Mouse (Mus musculus): ENCODE results near the gene Hoxd11. TPM values are rescaled to one million over a fixed set of nuclear protein-coding genes. Genes with fewer than 3 reads are reported as not detected.

Gene Hoxd11
- polyA plus RNA-seq, 1 experiment from 2014 or later, result 0.90 TPM

DNA sequence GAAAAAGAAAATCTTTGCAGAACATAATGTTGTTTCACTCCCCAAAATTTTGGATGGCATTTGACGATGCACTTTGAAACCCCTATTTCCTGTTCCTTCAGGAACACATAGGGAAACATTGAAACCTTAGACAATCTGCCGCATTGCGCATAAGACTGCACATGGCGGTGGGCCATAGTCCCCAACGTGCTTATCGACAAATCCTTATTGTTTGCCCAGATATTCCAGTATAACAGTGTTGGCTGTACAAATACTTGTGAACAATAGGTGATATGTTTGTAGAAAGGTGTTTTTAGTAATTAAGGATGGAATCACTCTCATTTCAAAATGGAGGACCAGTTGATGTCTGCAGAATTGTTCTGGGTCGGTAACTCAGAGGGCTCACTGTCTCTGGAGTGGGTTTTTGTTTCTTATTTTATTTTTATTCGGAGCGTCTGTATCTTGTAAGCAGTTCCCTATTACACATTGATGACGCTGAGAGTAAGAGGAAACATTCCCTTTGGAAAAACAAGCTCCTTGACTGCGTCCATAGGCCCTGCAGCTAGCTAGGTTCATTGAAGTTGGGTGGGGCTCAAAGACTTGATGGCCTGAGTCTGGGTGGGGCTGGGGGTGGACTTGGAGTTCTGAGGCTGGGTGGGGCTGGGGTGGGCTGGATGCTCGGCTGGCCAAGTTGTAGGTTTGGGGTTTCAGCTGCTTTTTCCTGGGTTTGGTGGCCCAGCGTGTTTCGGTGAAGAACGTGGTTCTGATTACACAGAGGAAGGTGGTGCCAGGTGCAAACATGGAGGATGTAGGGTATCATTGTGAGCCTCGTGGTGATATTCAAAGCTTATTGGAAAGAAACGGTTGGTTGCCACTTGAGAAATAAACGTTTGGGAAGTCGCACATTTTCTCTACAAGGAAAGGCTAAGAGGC lies 34.1 kb downstream of the Hoxd11 start:
- no peak overlapping the region for H3K9ac ChIP-seq
- WGBS, result 16% methylated on average over 19 of the region's 19 CpGs
- no peak for ATAC-seq (ENCODE audit: insufficient read depth, low FRiP score, low read depth)
- no peaks in the 10 kb centered on the region for H3K9me3 ChIP-seq
- no peaks in the 10 kb centered on the region for H3K36me3 ChIP-seq
- H3K4me2 ChIP-seq, result no peak overlapping the region
- peaks cover 93% of the 10 kb centered on the region for H3K27me3 ChIP-seq (replicated peaks)
- H3K27ac ChIP-seq, result no peak overlapping the region
- H3K4me3 ChIP-seq (replicated peaks), result no peak overlapping the region
- H3K4me1 ChIP-seq, result peaks cover 9% of the 10 kb centered on the region

DNA sequence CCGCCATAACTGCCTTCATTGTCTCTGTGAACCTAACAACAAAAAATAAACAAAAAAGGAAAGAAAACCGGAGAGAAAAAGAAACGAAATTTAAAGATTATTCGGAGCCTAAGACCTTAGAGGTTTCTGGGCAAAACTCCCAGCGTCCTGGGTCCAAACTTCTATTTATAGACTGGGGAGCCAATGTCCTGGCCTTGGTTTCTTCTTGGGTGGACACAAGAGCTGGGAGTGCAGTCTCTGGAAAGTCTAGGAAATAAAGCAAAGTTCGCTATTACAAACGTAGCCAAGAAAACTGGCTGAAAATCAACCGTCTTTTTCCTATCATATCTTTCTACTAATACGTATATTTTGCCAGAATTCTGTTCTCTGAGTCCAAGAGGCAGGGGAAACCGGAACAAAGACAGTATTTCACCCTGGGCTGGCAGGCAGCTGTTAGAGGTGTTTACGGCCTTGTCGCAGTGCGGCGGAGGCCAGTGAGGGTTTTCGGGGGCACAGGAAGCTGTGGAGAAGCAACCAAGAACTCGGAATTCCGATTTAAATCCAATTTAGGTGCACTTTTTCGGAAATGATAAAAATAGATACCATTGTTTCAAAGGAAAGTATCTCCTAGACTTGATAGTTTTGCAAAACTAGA lies 34.9 kb downstream of the Hoxd11 start:
- Histone ChIP-seq H3K36me3 (no peaks in the 10 kb centered on the region), H3K4me1 (peaks cover 9% of the 10 kb centered on the region), H3K27me3 (replicated peaks) (peaks cover 90% of the 10 kb centered on the region), H3K9ac (no peak overlapping the region), H3K27ac (no peak overlapping the region; the same call in 1 of the 2 replicates), H3K4me2 (no peak overlapping the region), H3K4me3 (replicated peaks) (no peak overlapping the region), H3K9me3 (no peaks in the 10 kb centered on the region)
- WGBS, result 12% methylated on average over 18 of the region's 18 CpGs
- no peak for ATAC-seq (ENCODE audit: insufficient read depth, low FRiP score, low read depth)

GRCm38 (mm10) chr2:74714881-74715280 lies 35.5 kb downstream of the Hoxd11 start:
- Histone ChIP-seq H3K27me3 (replicated peaks) (peaks cover 89% of the 10 kb centered on the region), H3K9ac (no peak overlapping the region), H3K36me3 (no peaks in the 10 kb centered on the region), H3K9me3 (no peaks in the 10 kb centered on the region), H3K4me1 (peaks cover 9% of the 10 kb centered on the region), H3K4me3 (replicated peaks) (no peak overlapping the region), H3K4me2 (peak overlapping the region; percentile 29), H3K27ac (no peak overlapping the region)
- WGBS, result 5% methylated on average over 14 of the region's 14 CpGs
- no peak for ATAC-seq (ENCODE audit: insufficient read depth, low FRiP score, low read depth)

- H3K9ac ChIP-seq, result no peak overlapping the region
- peak; percentile 66 for ATAC-seq (ENCODE audit: insufficient read depth, low FRiP score, low read depth)
- 3% methylated on average over 26 of the region's 26 CpGs for WGBS
- H3K27ac ChIP-seq, result no peak overlapping the region
- H3K4me2 ChIP-seq, result peak overlapping the region; percentile 53
- H3K36me3 ChIP-seq, result no peaks in the 10 kb centered on the region
- H3K4me3 ChIP-seq (replicated peaks), result peak overlapping the region; percentile 23; the same call in 1 of the 2 replicates
- H3K27me3 ChIP-seq (replicated peaks), result peaks cover 89% of the 10 kb centered on the region
- H3K9me3 ChIP-seq, result no peaks in the 10 kb centered on the region
- peaks cover 9% of the 10 kb centered on the region for H3K4me1 ChIP-seq
These were observed 36.3 kb downstream of the Hoxd11 start for GRCm38 (mm10) chr2:74715504-74716241.

GRCm38 (mm10) chr2:74720384-74720783 lies 41.0 kb downstream of the Hoxd11 start:
- H3K4me1 ChIP-seq, result peaks cover 2% of the 10 kb centered on the region; the same call in 1 of the 2 replicates
- H3K27ac ChIP-seq, result no peak overlapping the region
- H3K4me3 ChIP-seq (replicated peaks), result no peak overlapping the region
- H3K4me2 ChIP-seq, result no peak overlapping the region
- 22% methylated on average over 2 of the region's 2 CpGs for WGBS
- H3K9ac ChIP-seq, result no peak overlapping the region
- no peak for ATAC-seq (ENCODE audit: insufficient read depth, low FRiP score, low read depth)
- no peaks in the 10 kb centered on the region for H3K9me3 ChIP-seq
- no peaks in the 10 kb centered on the region for H3K36me3 ChIP-seq
- peaks cover 93% of the 10 kb centered on the region for H3K27me3 ChIP-seq (replicated peaks)

GRCm38 (mm10) chr2:74720955-74721491 lies 41.7 kb downstream of the Hoxd11 start:
- H3K4me3 ChIP-seq (replicated peaks), result no peak overlapping the region
- no peak overlapping the region for H3K9ac ChIP-seq
- no peak overlapping the region for H3K4me2 ChIP-seq
- no peaks in the 10 kb centered on the region for H3K9me3 ChIP-seq
- no peaks in the 10 kb centered on the region for H3K4me1 ChIP-seq
- 36% methylated on average over 5 of the region's 5 CpGs for WGBS
- peaks cover 93% of the 10 kb centered on the region for H3K27me3 ChIP-seq (replicated peaks)
- no peak for ATAC-seq (ENCODE audit: insufficient read depth, low FRiP score, low read depth)
- H3K27ac ChIP-seq, result no peak overlapping the region
- H3K36me3 ChIP-seq, result no peaks in the 10 kb centered on the region

- no peak for ATAC-seq (ENCODE audit: insufficient read depth, low FRiP score, low read depth)
- Histone ChIP-seq H3K4me1 (no peaks in the 10 kb centered on the region), H3K27me3 (replicated peaks) (peaks cover 93% of the 10 kb centered on the region), H3K9ac (no peak overlapping the region), H3K4me3 (replicated peaks) (no peak overlapping the region), H3K27ac (no peak overlapping the region), H3K36me3 (no peaks in the 10 kb centered on the region), H3K4me2 (no peak overlapping the region), H3K9me3 (no peaks in the 10 kb centered on the region)
- WGBS, result 15% methylated on average over 6 of the region's 6 CpGs
These were observed 42.5 kb downstream of the Hoxd11 start for GRCm38 (mm10) chr2:74721882-74722281.

- no peak overlapping the region for H3K4me2 ChIP-seq
- H3K9me3 ChIP-seq, result no peaks in the 10 kb centered on the region
- H3K4me1 ChIP-seq, result peaks cover 5% of the 10 kb centered on the region
- H3K9ac ChIP-seq, result no peak overlapping the region
- H3K36me3 ChIP-seq, result no peaks in the 10 kb centered on the region
- peaks cover 94% of the 10 kb centered on the region for H3K27me3 ChIP-seq (replicated peaks)
- no peak overlapping the region for H3K27ac ChIP-seq
- WGBS, result 29% methylated on average over 8 of the region's 8 CpGs
- no peak for ATAC-seq (ENCODE audit: insufficient read depth, low FRiP score, low read depth)
- no peak overlapping the region for H3K4me3 ChIP-seq (replicated peaks)
These were observed 43.6 kb downstream of the Hoxd11 start for GRCm38 (mm10) chr2:74722949-74723348.

DNA sequence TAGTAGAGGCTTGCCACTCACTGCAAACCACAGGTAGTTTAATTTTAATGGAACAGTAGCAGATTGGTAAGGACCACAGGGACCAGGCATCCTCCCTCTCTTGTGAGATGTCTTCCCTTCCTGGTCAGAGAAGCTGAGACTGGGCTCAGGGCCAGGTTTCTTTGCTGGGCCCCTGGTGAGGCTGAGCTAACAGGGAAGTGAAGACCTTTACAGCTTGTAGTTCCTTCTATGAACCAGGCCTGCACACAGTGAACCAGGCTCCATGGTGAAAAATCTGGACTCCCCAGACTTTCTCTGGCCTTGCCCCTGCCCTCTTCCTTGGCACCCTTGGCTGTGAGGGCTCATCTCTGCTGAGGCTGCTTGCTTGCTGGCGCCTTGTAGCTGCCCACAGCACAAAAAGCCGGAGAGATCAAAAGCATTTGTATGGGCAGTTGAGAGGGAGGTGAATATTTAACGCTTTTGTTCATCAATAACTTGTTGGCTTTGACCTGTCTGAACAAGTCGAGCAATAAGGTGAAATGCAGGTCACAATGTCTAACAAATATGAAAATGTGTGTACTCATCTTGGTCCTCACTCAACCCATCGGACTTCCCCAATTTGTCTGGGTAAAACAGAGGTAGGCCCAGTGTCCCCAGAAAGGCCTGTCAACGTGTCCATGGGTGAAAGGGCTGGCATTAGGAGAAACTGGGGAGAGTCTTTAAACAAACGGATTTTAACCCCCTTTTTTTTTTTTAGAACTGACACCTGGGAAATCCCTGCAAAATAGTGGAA lies 45.1 kb downstream of the Hoxd11 start:
- no peaks in the 10 kb centered on the region for H3K36me3 ChIP-seq
- H3K9me3 ChIP-seq, result no peaks in the 10 kb centered on the region
- H3K9ac ChIP-seq, result no peak overlapping the region
- H3K27me3 ChIP-seq (replicated peaks), result peaks cover 97% of the 10 kb centered on the region
- H3K4me3 ChIP-seq (replicated peaks), result no peak overlapping the region
- no peak for ATAC-seq (ENCODE audit: insufficient read depth, low FRiP score, low read depth)
- 44% methylated on average over 7 of the region's 7 CpGs for WGBS
- H3K4me1 ChIP-seq, result peaks cover 5% of the 10 kb centered on the region
- no peak overlapping the region for H3K27ac ChIP-seq
- H3K4me2 ChIP-seq, result no peak overlapping the region

- Histone ChIP-seq H3K9me3 (no peaks in the 10 kb centered on the region), H3K4me2 (no peak overlapping the region), H3K27me3 (replicated peaks) (peaks cover 93% of the 10 kb centered on the region), H3K9ac (no peak overlapping the region), H3K4me1 (peaks cover 5% of the 10 kb centered on the region), H3K27ac (no peak overlapping the region), H3K36me3 (no peaks in the 10 kb centered on the region), H3K4me3 (replicated peaks) (no peak overlapping the region)
- no peak for ATAC-seq (ENCODE audit: insufficient read depth, low FRiP score, low read depth)
- 24% methylated on average over 17 of the region's 17 CpGs for WGBS
These were observed 45.8 kb downstream of the Hoxd11 start for GRCm38 (mm10) chr2:74725171-74725570.

DNA sequence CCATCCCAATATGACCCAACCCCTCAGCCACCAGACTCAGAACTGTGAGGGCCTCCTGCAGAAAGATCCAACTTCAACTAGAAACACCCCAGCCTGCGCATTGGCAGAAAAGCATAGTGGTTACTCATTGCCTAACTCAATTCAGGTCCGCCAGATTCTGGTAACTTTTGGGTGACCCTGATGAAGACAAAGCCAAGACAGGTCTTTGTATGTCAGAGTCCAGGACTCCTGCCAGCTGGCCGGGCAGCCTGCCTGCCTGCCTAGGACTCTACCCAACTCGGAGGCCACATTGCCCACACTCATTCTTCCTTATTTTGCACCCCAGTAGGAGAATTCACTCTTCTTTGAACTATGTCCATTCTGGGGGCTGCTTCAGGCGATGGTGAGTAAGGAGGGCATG lies 47.2 kb downstream of the Hoxd11 start, which contains the start of gene Gm28230:
TSS of gene Gm28230 (plus strand) at position 178 of the 400 bp plus-strand sequence.
- Histone ChIP-seq H3K4me3 (replicated peaks) (peak within 1 kb of the TSS; percentile 25), H3K9ac (no peak within 1 kb of the TSS), H3K4me1 (peaks cover 5% of the 10 kb centered on the region), H3K27me3 (replicated peaks) (peaks cover 92% of the 10 kb centered on the region), H3K9me3 (no peaks in the 10 kb centered on the region), H3K36me3 (no peaks in the 10 kb centered on the region), H3K27ac (no peak within 1 kb of the TSS), H3K4me2 (peak within 1 kb of the TSS; percentile 43)
- 33% methylated on average over 5 of the region's 5 CpGs for WGBS
- no peak for ATAC-seq (ENCODE audit: insufficient read depth, low FRiP score, low read depth)

Measured in stomach, embryonic 15.5 days (tissue).